Mouse (Mus musculus) kidney, embryonic 15.5 days (tissue): ENCODE measurements around the gene Btbd9. TPM values are rescaled to one million over a fixed set of nuclear protein-coding genes. Genes with fewer than 3 reads are reported as not detected.
A peak's percentile ranks its signal among the peaks of the same experiment; 100 is the strongest.

ENCODE experiments used
- ATAC-seq: fragments of 200-750 bp; cut with Nextera tagmentation; replicated peaks from 2 replicates; pipeline ENCODE4 v1.8.0; 2017; ENCODE audit warnings: moderate TSS enrichment; ENCODE audit not compliant: low FRiP score
- H3K27ac ChIP-seq: fragments of 300-500 bp; sonication (generic); 2 replicates; pipeline ENCODE4 v1.5.1; 2015; ENCODE audit warnings: mild to moderate bottlenecking, inconsistent platforms
- H3K27me3 ChIP-seq: fragments of 300-500 bp; sonication (generic); 2 replicates; pipeline ENCODE4 v1.6.1; 2015; ENCODE audit warnings: inconsistent platforms
- H3K36me3 ChIP-seq: fragments of 300-500 bp; sonication (generic); 2 replicates; pipeline ENCODE4 v1.6.1; 2015; ENCODE audit warnings: inconsistent platforms
- H3K4me1 ChIP-seq: fragments of 300-500 bp; sonication (generic); 2 replicates; pipeline ENCODE4 v1.6.1; 2015; ENCODE audit warnings: inconsistent platforms
- H3K4me2 ChIP-seq: fragments of 300-500 bp; sonication (generic); 2 replicates; pipeline ENCODE4 v1.6.1; 2015; ENCODE audit warnings: moderate library complexity, mild to moderate bottlenecking, inconsistent platforms
- H3K4me3 ChIP-seq: fragments of 300-500 bp; sonication (generic); replicated peaks from 2 replicates; pipeline ENCODE4 v1.5.1; 2015; ENCODE audit warnings: mild to moderate bottlenecking, inconsistent platforms
- H3K9ac ChIP-seq: fragments of 300-500 bp; sonication (generic); 2 replicates; pipeline ENCODE4 v1.6.1; 2015; ENCODE audit warnings: mild to moderate bottlenecking, inconsistent platforms
- H3K9me3 ChIP-seq: fragments of 300-500 bp; sonication (generic); replicated peaks from 2 replicates; pipeline ENCODE4 v1.6.1; 2016; ENCODE audit warnings: inconsistent platforms
- WGBS: fragments of 180-500 bp; shearing (Covaris S2); methylation state at CpG from one replicate; pipeline ENCODE4 v1.1.7; 2015; ENCODE audit warnings: mixed read lengths; 5-methylcytosine and 5-hydroxymethylcytosine counted together
- polyA plus RNA-seq: library from polyadenylated mRNA; unstranded; fragments of >200 nt; fragmentation: Nextera tagmentation; extraction: Ambion mirVana; gene quantifications from 2 replicates; pipeline ENCODE4 v1.2.1, GENCODE M21; 2015

Gene Btbd9
- polyA plus RNA-seq, 1 experiment from 2014 or later, result 57.8 TPM

GRCm38 (mm10) chr17:30194629-30195445 lies 381.5 kb downstream of the Btbd9 start:
- H3K4me3 ChIP-seq, result no peak overlapping the region
- H3K9me3 ChIP-seq, result no peaks in the 10 kb centered on the region
- H3K9ac ChIP-seq, result no peak overlapping the region
- ATAC-seq, result no peak
- H3K4me1 ChIP-seq, result peaks cover 71% of the 10 kb centered on the region
- H3K27me3 ChIP-seq, result no peaks in the 10 kb centered on the region
- no peak overlapping the region for H3K4me2 ChIP-seq
- WGBS, result 64% methylated on average over 11 of the region's 11 CpGs
- no peak overlapping the region for H3K27ac ChIP-seq
- peaks cover 24% of the 10 kb centered on the region for H3K36me3 ChIP-seq

- Histone ChIP-seq H3K9ac (no peak overlapping the region), H3K4me3 (no peak overlapping the region), H3K9me3 (no peaks in the 10 kb centered on the region), H3K36me3 (peaks cover 24% of the 10 kb centered on the region), H3K27ac (no peak overlapping the region), H3K4me2 (no peak overlapping the region), H3K4me1 (peaks cover 69% of the 10 kb centered on the region), H3K27me3 (no peaks in the 10 kb centered on the region)
- ATAC-seq, result no peak
- WGBS, result 59% methylated on average over 3 of the region's 3 CpGs
Measured at GRCm38 (mm10) chr17:30194091-30194490, 382.2 kb downstream of the Btbd9 start.

GRCm38 (mm10) chr17:30193615-30194014 lies 382.7 kb downstream of the Btbd9 start:
- no peak for ATAC-seq
- 51% methylated on average over 2 of the region's 2 CpGs for WGBS

GRCm38 (mm10) chr17:30192416-30193005 lies 383.8 kb downstream of the Btbd9 start:
- Histone ChIP-seq H3K27ac (no peak overlapping the region), H3K27me3 (no peaks in the 10 kb centered on the region), H3K4me1 (peaks cover 69% of the 10 kb centered on the region), H3K4me2 (no peak overlapping the region), H3K36me3 (peaks cover 21% of the 10 kb centered on the region), H3K9me3 (no peaks in the 10 kb centered on the region), H3K4me3 (no peak overlapping the region), H3K9ac (no peak overlapping the region)
- ATAC-seq, result no peak
- 89% methylated on average over 26 of the region's 26 CpGs for WGBS

More at GRCm38 (mm10) chr17:30193615-30194014, 382.7 kb downstream of the Btbd9 start:
- H3K27ac ChIP-seq, result no peak overlapping the region
- H3K27me3 ChIP-seq, result no peaks in the 10 kb centered on the region
- no peak overlapping the region for H3K4me2 ChIP-seq
- H3K36me3 ChIP-seq, result peaks cover 23% of the 10 kb centered on the region
- H3K9ac ChIP-seq, result no peak overlapping the region
- H3K9me3 ChIP-seq, result no peaks in the 10 kb centered on the region
- H3K4me1 ChIP-seq, result peaks cover 67% of the 10 kb centered on the region
- no peak overlapping the region for H3K4me3 ChIP-seq

- H3K4me3 ChIP-seq, result no peak overlapping the region
- H3K4me1 ChIP-seq, result peaks cover 62% of the 10 kb centered on the region
- H3K36me3 ChIP-seq, result peaks cover 19% of the 10 kb centered on the region
- H3K9me3 ChIP-seq, result no peaks in the 10 kb centered on the region
- H3K27ac ChIP-seq, result no peak overlapping the region
- H3K4me2 ChIP-seq, result no peak overlapping the region
- no peak overlapping the region for H3K9ac ChIP-seq
- ATAC-seq, result no peak
- 59% methylated on average over 11 of the region's 11 CpGs for WGBS
- H3K27me3 ChIP-seq, result no peaks in the 10 kb centered on the region
Measured at GRCm38 (mm10) chr17:30191097-30191640, 385.1 kb downstream of the Btbd9 start.

- H3K4me2 ChIP-seq, result no peak overlapping the region
- H3K9me3 ChIP-seq, result no peaks in the 10 kb centered on the region
- WGBS, result 29% methylated on average over 20 of the region's 20 CpGs
- peaks cover 53% of the 10 kb centered on the region for H3K4me1 ChIP-seq
- H3K27me3 ChIP-seq, result no peaks in the 10 kb centered on the region
- H3K4me3 ChIP-seq, result no peak overlapping the region
- H3K27ac ChIP-seq, result peak overlapping the region; percentile 51; the same call in 1 of the 2 replicates
- 0 out of 2 replicates have a peak, but pooled peaks have one; percentile 15 for ATAC-seq
- H3K9ac ChIP-seq, result no peak overlapping the region
- H3K36me3 ChIP-seq, result peaks cover 9% of the 10 kb centered on the region
Measured at GRCm38 (mm10) chr17:30188031-30188981, 388.0 kb downstream of the Btbd9 start.

- no peaks in the 10 kb centered on the region for H3K27me3 ChIP-seq
- H3K9me3 ChIP-seq, result no peaks in the 10 kb centered on the region
- no peak overlapping the region for H3K4me3 ChIP-seq
- no peak for ATAC-seq
- H3K27ac ChIP-seq, result peak overlapping the region; percentile 51; the same call in 1 of the 2 replicates
- H3K36me3 ChIP-seq, result peaks cover 1% of the 10 kb centered on the region
- no peak overlapping the region for H3K4me2 ChIP-seq
- peaks cover 52% of the 10 kb centered on the region for H3K4me1 ChIP-seq
- 48% methylated on average over 5 of the region's 5 CpGs for WGBS
- H3K9ac ChIP-seq, result no peak overlapping the region
Measured at GRCm38 (mm10) chr17:30187581-30187980, 388.7 kb downstream of the Btbd9 start.

- Histone ChIP-seq H3K4me2 (no peak overlapping the region), H3K36me3 (no peaks in the 10 kb centered on the region), H3K4me1 (peaks cover 47% of the 10 kb centered on the region), H3K9me3 (no peaks in the 10 kb centered on the region), H3K27ac (no peak overlapping the region), H3K4me3 (no peak overlapping the region), H3K27me3 (no peaks in the 10 kb centered on the region), H3K9ac (no peak overlapping the region)
- no peak for ATAC-seq
- 89% methylated on average over 6 of the region's 6 CpGs for WGBS
Measured at GRCm38 (mm10) chr17:30187154-30187553, 389.1 kb downstream of the Btbd9 start.

- Histone ChIP-seq H3K27ac (no peak overlapping the region), H3K4me3 (no peak overlapping the region), H3K36me3 (peaks cover under 1% of the 10 kb centered on the region; the same call in 1 of the 2 replicates), H3K9me3 (no peaks in the 10 kb centered on the region), H3K4me2 (no peak overlapping the region), H3K27me3 (no peaks in the 10 kb centered on the region), H3K4me1 (peaks cover 16% of the 10 kb centered on the region), H3K9ac (no peak overlapping the region)
- no peak for ATAC-seq
- 94% methylated on average over 6 of the region's 6 CpGs for WGBS
Measured at GRCm38 (mm10) chr17:30183561-30183960, 392.7 kb downstream of the Btbd9 start.

- H3K4me2 ChIP-seq, result no peak overlapping the region
- no peaks in the 10 kb centered on the region for H3K27me3 ChIP-seq
- H3K4me1 ChIP-seq, result peaks cover 2% of the 10 kb centered on the region
- ATAC-seq, result no peak
- no peak overlapping the region for H3K9ac ChIP-seq
- WGBS, result 79% methylated on average over 2 of the region's 2 CpGs
- no peak overlapping the region for H3K27ac ChIP-seq
- no peak overlapping the region for H3K4me3 ChIP-seq
- peaks cover 15% of the 10 kb centered on the region for H3K36me3 ChIP-seq
- no peaks in the 10 kb centered on the region for H3K9me3 ChIP-seq
Measured at GRCm38 (mm10) chr17:30182063-30182462, 394.2 kb downstream of the Btbd9 start.

GRCm38 (mm10) chr17:30181554-30181953 lies 394.7 kb downstream of the Btbd9 start:
- H3K9ac ChIP-seq, result no peak overlapping the region
- H3K27ac ChIP-seq, result no peak overlapping the region
- WGBS, result 84% methylated on average over 4 of the region's 4 CpGs
- no peak for ATAC-seq
- no peaks in the 10 kb centered on the region for H3K4me1 ChIP-seq
- peaks cover 15% of the 10 kb centered on the region for H3K36me3 ChIP-seq
- H3K4me2 ChIP-seq, result no peak overlapping the region
- H3K27me3 ChIP-seq, result no peaks in the 10 kb centered on the region
- H3K4me3 ChIP-seq, result no peak overlapping the region
- no peaks in the 10 kb centered on the region for H3K9me3 ChIP-seq
